Mouse (Mus musculus) liver, adult 2 months (tissue): Measurements from ENCODE around the gene Phactr3.
A peak's percentile ranks its signal among the peaks of the same experiment; 100 is the strongest.

Experiments
- CTCF ChIP-seq: fragments of 200-500 bp; IDR thresholded peaks from 2 replicates; pipeline ENCODE4 v1.5.1; 2011; ENCODE audit warnings: low read depth, low read length, control low read depth
- POLR2A ChIP-seq: fragments of 200-500 bp; IDR thresholded peaks from 2 replicates; pipeline ENCODE4 v1.6.1; 2011; ENCODE audit warnings: low read length, control low read depth; ENCODE audit not compliant: insufficient read depth; ENCODE audit errors: extremely low read depth

DNA sequence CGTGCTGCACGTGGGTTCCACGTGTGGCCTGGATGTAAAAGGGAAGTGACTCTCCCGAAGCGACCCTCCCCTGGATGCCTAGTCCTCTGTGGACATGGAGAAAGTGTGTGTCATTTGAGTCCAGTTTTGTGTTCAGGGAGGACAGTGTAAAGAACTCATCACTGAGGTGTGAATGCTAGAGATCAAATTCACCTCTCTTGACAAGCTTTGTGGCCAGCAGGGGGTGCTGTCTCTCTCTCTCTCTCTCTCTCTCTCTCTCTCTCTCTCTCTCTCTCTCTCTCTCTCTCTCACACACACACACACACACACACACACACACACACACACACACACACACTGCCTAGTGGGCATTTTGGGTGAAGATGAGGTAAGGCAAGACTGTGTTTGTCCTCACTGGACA is 168.5 kb downstream of the Phactr3 start:
- TF ChIP-seq CTCF (0 out of 2 replicates have a peak, but pooled peaks have one; percentile 4), POLR2A (no peak)
